Mouse (Mus musculus) subcutaneous adipose tissue, adult 2 months (tissue): Measurements from ENCODE around the gene Icos. TPM values are rescaled to one million over a fixed set of nuclear protein-coding genes. Genes with fewer than 3 reads are reported as not detected.

Experiments used
- polyA plus RNA-seq: library from polyadenylated mRNA; depleted of rRNA; stranded (reverse); fragments of >200 nt; gene quantifications from 2 replicates; pipeline ENCODE4 v1.2.3, GENCODE M21; 2012; ENCODE audit warnings: low replicate concordance; rRNA removed

Gene Icos
- 0.35 and 0.54 TPM in 2 replicates for polyA plus RNA-seq

GRCm38 (mm10) chr1:60977641-60978040, at the start of gene Icos:
Icos (plus strand) TSS chr1:60977927.

Other genes starting within 250 kb of the Icos start
- 0.09 TPM in 1 of 2 replicates, not detected in the other for gene Ctla4, start 90.9 kb upstream of the Icos start, polyA plus RNA-seq